Mouse (Mus musculus): ENCODE measurements around the gene Ccl5. TPM values are rescaled to one million over a fixed set of nuclear protein-coding genes. Genes with fewer than 3 reads are reported as not detected.
"Not testable (repeated sequence)": the region's sequence is repeated elsewhere in the genome, so short reads cannot be mapped to it uniquely, and the experiment has no call there.

Ccl5 gene
- polyA plus RNA-seq, 1 experiment from 2014 or later, result not detected

DNA sequence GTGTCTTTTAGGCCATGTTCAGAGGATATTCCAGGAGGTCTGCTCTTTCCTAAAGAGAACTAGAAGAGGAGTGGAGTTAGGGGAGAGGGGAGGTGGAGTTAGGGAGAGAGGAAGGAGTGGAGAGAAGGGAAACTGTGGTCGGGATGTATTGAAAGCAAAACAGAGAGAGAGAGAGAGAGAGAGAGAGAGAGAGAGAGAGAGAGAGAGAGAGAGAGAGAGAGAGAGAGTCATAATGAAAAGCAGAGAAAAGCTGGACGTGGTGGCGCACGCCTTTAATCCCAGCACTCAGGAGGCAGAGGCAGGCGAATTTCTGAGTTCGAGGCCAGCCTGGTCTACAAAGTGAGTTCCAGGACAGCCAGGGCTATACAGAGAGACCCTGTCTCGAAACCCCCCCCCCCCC, 20.7 kb upstream of the Ccl5 start:
- H3K4me1 ChIP-seq (ENCODE audit: control insufficient read depth, insufficient read depth, low read length); H3K9ac ChIP-seq (ENCODE audit: low read depth, low read length); H3K4me2 ChIP-seq (ENCODE audit: low read length); H3K27me3 ChIP-seq (ENCODE audit: control insufficient read depth, insufficient read depth, low read depth, low read length); H3K36me3 ChIP-seq (ENCODE audit: control insufficient read depth, insufficient read depth, low read length); H3K4me3 ChIP-seq (ENCODE audit: low read depth, low read length); H3K27ac ChIP-seq (ENCODE audit: low read length); H3K9me3 ChIP-seq (replicated peaks; ENCODE audit: control insufficient read depth, low read length, poor library complexity, severe bottlenecking); ATAC-seq: not testable (repeated sequence)
- 86% methylated on average over 7 of the region's 7 CpGs for WGBS

DNA sequence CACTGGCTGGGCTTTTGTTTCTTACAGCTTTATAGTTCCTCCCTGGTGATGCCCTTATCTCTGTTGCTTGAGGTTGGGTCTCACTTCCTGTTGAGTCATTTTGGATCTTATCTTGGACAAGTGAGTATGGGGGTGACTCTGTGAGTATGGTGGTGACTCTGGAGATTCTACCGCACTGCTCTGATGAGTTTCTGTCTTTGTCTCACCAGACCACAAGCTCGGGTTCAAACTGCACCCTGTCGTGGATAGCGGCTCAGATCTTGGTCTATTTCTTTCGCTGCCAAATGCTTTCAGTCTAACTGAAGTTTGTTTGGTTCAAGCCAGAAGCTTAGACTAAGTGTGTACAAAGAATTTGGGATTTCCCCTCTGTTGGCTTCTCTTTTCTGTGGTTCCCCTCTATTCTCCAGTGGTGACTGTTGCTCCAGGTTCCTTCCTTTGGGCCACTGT, 19.9 kb upstream of the Ccl5 start:
- 90% methylated on average over 5 of the region's 5 CpGs for WGBS
- Histone ChIP-seq H3K4me2 (ENCODE audit: low read length) (no peak overlapping the region), H3K9ac (ENCODE audit: low read depth, low read length) (no peak overlapping the region), H3K4me3 (ENCODE audit: low read depth, low read length) (no peak overlapping the region), H3K4me1 (ENCODE audit: control insufficient read depth, insufficient read depth, low read length) (no peaks in the 10 kb centered on the region), H3K27ac (ENCODE audit: low read length) (no peak overlapping the region), H3K27me3 (ENCODE audit: control insufficient read depth, insufficient read depth, low read depth, low read length) (no peaks in the 10 kb centered on the region), H3K36me3 (ENCODE audit: control insufficient read depth, insufficient read depth, low read length) (no peaks in the 10 kb centered on the region), H3K9me3 (replicated peaks; ENCODE audit: control insufficient read depth, low read length, poor library complexity, severe bottlenecking) (no peaks in the 10 kb centered on the region)
- ATAC-seq, result no peak

GRCm38 (mm10) chr11:83544214-83544613, 13.9 kb upstream of the Ccl5 start:
- H3K9me3 ChIP-seq (replicated peaks; ENCODE audit: control insufficient read depth, low read length, poor library complexity, severe bottlenecking), result no peaks in the 10 kb centered on the region
- no peaks in the 10 kb centered on the region for H3K27me3 ChIP-seq (ENCODE audit: control insufficient read depth, insufficient read depth, low read depth, low read length)
- no peaks in the 10 kb centered on the region for H3K36me3 ChIP-seq (ENCODE audit: control insufficient read depth, insufficient read depth, low read length)
- no peak overlapping the region for H3K4me2 ChIP-seq (ENCODE audit: low read length)
- H3K4me3 ChIP-seq (ENCODE audit: low read depth, low read length), result no peak overlapping the region
- no peaks in the 10 kb centered on the region for H3K4me1 ChIP-seq (ENCODE audit: control insufficient read depth, insufficient read depth, low read length)
- WGBS, result 77% methylated on average over 3 of the region's 3 CpGs
- no peak overlapping the region for H3K27ac ChIP-seq (ENCODE audit: low read length)
- no peak for ATAC-seq
- H3K9ac ChIP-seq (ENCODE audit: low read depth, low read length), result no peak overlapping the region

GRCm38 (mm10) chr11:83541415-83541814, 11.1 kb upstream of the Ccl5 start:
- Histone ChIP-seq H3K4me2 (ENCODE audit: low read length) (no peak overlapping the region), H3K27me3 (ENCODE audit: control insufficient read depth, insufficient read depth, low read depth, low read length) (no peaks in the 10 kb centered on the region), H3K4me3 (ENCODE audit: low read depth, low read length) (no peak overlapping the region), H3K9me3 (replicated peaks; ENCODE audit: control insufficient read depth, low read length, poor library complexity, severe bottlenecking) (no peaks in the 10 kb centered on the region), H3K36me3 (ENCODE audit: control insufficient read depth, insufficient read depth, low read length) (no peaks in the 10 kb centered on the region), H3K4me1 (ENCODE audit: control insufficient read depth, insufficient read depth, low read length) (no peaks in the 10 kb centered on the region), H3K27ac (ENCODE audit: low read length) (no peak overlapping the region), H3K9ac (ENCODE audit: low read depth, low read length) (no peak overlapping the region)
- no peak for ATAC-seq
- WGBS, result 87% methylated on average over 3 of the region's 3 CpGs

- H3K9ac ChIP-seq (ENCODE audit: low read depth, low read length), result no peak overlapping the region
- no peaks in the 10 kb centered on the region for H3K4me1 ChIP-seq (ENCODE audit: control insufficient read depth, insufficient read depth, low read length)
- ATAC-seq, result no peak
Measured at GRCm38 (mm10) chr11:83540931-83541330, 10.6 kb upstream of the Ccl5 start.

DNA sequence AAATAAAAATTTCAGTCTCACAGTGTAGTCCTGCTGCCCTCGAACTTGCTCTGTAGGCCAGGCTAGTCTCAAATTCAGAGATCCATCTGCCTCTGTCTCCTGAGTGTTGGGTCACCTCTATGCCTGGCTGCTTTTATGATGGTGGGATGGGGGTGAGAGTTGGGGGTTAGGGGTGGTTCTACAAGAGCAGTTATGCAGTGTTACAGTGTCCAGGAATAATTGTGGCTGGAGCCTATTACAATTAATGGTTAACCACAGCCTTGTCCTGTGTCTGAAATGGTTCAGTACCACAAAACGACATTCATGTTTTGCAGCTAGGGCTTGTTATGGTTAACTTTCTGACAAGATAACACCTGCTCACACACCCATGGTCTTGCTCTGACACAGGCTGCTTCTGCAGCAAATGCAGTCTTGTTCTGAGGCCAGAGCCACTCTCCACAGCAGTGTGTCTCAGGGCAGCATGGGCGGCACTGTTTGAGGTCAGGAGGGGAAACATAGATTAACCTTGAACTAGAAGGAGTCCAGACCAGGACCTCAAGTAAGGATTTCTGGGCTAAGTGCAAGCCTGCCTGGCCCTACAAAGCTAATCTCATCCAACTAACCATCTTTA, 8.5 kb upstream of the Ccl5 start:
- Histone ChIP-seq H3K9ac (ENCODE audit: low read depth, low read length) (no peak overlapping the region), H3K4me2 (ENCODE audit: low read length) (no peak overlapping the region), H3K27ac (ENCODE audit: low read length) (no peak overlapping the region), H3K36me3 (ENCODE audit: control insufficient read depth, insufficient read depth, low read length) (no peaks in the 10 kb centered on the region), H3K9me3 (replicated peaks; ENCODE audit: control insufficient read depth, low read length, poor library complexity, severe bottlenecking) (no peaks in the 10 kb centered on the region), H3K4me3 (ENCODE audit: low read depth, low read length) (no peak overlapping the region), H3K4me1 (ENCODE audit: control insufficient read depth, insufficient read depth, low read length) (no peaks in the 10 kb centered on the region), H3K27me3 (ENCODE audit: control insufficient read depth, insufficient read depth, low read depth, low read length) (no peaks in the 10 kb centered on the region)
- ATAC-seq, result no peak
- WGBS, result 95% methylated on average over 3 of the region's 3 CpGs

More at GRCm38 (mm10) chr11:83540931-83541330, 10.6 kb upstream of the Ccl5 start:
- no peak overlapping the region for H3K4me3 ChIP-seq (ENCODE audit: low read depth, low read length)
- H3K36me3 ChIP-seq (ENCODE audit: control insufficient read depth, insufficient read depth, low read length), result no peaks in the 10 kb centered on the region
- H3K4me2 ChIP-seq (ENCODE audit: low read length), result no peak overlapping the region
- WGBS, result 78% methylated on average over 2 of the region's 2 CpGs
- H3K27me3 ChIP-seq (ENCODE audit: control insufficient read depth, insufficient read depth, low read depth, low read length), result no peaks in the 10 kb centered on the region
- no peaks in the 10 kb centered on the region for H3K9me3 ChIP-seq (replicated peaks; ENCODE audit: control insufficient read depth, low read length, poor library complexity, severe bottlenecking)
- no peak overlapping the region for H3K27ac ChIP-seq (ENCODE audit: low read length)

- no peaks in the 10 kb centered on the region for H3K4me1 ChIP-seq (ENCODE audit: control insufficient read depth, insufficient read depth, low read length)
- no peak overlapping the region for H3K9ac ChIP-seq (ENCODE audit: low read depth, low read length)
- no peaks in the 10 kb centered on the region for H3K36me3 ChIP-seq (ENCODE audit: control insufficient read depth, insufficient read depth, low read length)
- no peak overlapping the region for H3K4me2 ChIP-seq (ENCODE audit: low read length)
- WGBS, result 86% methylated on average over 3 of the region's 3 CpGs
- no peaks in the 10 kb centered on the region for H3K9me3 ChIP-seq (replicated peaks; ENCODE audit: control insufficient read depth, low read length, poor library complexity, severe bottlenecking)
- no peak for ATAC-seq
- H3K27me3 ChIP-seq (ENCODE audit: control insufficient read depth, insufficient read depth, low read depth, low read length), result no peaks in the 10 kb centered on the region
- no peak overlapping the region for H3K4me3 ChIP-seq (ENCODE audit: low read depth, low read length)
- H3K27ac ChIP-seq (ENCODE audit: low read length), result no peak overlapping the region
Measured at GRCm38 (mm10) chr11:83536831-83537230, 6.5 kb upstream of the Ccl5 start.

DNA sequence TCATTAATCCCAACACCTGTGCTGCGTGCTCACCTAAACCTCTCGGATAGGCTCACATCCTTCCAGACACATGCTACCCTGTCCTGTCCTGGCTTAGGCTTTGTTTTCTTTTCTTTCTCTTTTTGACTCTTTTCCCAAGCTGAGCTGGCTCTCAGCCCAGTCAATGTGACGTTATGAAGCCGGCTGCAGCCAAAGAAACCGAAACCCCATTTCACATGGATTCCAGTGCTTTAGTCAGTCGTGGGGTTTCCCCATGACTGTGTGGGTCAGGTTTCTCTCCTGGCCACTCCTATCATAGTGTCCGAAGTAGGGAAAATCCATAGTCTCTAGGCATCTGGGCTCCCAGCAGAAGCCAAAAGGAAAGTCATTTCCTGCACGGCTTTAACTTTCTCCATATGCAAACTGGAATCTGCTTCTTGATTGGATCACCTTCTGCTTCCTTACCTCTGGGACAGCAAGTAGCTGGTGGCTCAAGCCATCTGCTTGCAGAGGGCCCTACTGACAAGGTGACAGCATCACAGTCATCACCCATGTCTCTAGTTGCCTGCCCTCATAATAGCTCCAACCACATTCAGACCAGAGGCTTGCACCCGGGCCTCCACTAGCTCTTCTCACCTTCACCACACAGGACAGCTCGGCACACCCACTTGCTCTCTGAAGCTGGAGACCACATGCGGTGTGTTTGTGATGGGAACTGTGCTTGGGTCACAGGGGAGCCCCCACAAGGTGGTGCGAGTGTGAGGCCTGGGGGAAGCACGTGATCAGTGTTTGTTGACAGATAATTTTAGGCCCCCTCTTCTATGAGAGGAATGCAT, 4.5 kb upstream of the Ccl5 start:
- H3K27ac ChIP-seq (ENCODE audit: low read length), result no peak overlapping the region

DNA sequence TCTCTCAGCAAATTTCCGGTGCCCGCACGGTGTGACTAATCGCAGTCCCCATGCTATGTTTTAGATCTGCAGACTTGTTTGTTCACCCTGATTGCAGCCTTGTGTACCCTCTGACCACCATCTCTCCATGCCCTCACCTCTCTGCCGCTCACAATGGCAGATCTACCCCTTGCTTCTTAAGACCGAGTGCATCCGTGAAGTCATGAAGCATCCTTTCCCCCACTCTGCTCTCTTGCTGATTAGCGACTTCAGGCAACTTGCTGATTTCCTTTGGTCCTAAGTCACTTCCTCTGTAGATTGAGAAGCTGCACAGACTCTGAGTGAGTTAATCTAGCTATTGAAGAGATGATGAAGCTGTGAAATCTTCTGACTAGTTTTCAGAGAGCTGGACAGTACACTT, 3.8 kb upstream of the Ccl5 start:
- WGBS, result 83% methylated on average over 8 of the region's 8 CpGs
- Histone ChIP-seq H3K4me2 (ENCODE audit: low read length) (no peak overlapping the region), H3K27me3 (ENCODE audit: control insufficient read depth, insufficient read depth, low read depth, low read length) (no peaks in the 10 kb centered on the region), H3K4me1 (ENCODE audit: control insufficient read depth, insufficient read depth, low read length) (no peaks in the 10 kb centered on the region), H3K9ac (ENCODE audit: low read depth, low read length) (no peak overlapping the region), H3K36me3 (ENCODE audit: control insufficient read depth, insufficient read depth, low read length) (no peaks in the 10 kb centered on the region), H3K27ac (ENCODE audit: low read length) (no peak overlapping the region), H3K9me3 (replicated peaks; ENCODE audit: control insufficient read depth, low read length, poor library complexity, severe bottlenecking) (no peaks in the 10 kb centered on the region), H3K4me3 (ENCODE audit: low read depth, low read length) (no peak overlapping the region)
- ATAC-seq, result no peak

More for the DNA sequence above, 4.5 kb upstream of the Ccl5 start:
- ATAC-seq, result no peak
- H3K4me3 ChIP-seq (ENCODE audit: low read depth, low read length), result no peak overlapping the region
- H3K27me3 ChIP-seq (ENCODE audit: control insufficient read depth, insufficient read depth, low read depth, low read length), result no peaks in the 10 kb centered on the region
- H3K9ac ChIP-seq (ENCODE audit: low read depth, low read length), result no peak overlapping the region
- peak overlapping the region; percentile 19; the same call in 1 of the 2 replicates for H3K4me2 ChIP-seq (ENCODE audit: low read length)
- no peaks in the 10 kb centered on the region for H3K4me1 ChIP-seq (ENCODE audit: control insufficient read depth, insufficient read depth, low read length)
- no peaks in the 10 kb centered on the region for H3K36me3 ChIP-seq (ENCODE audit: control insufficient read depth, insufficient read depth, low read length)
- no peaks in the 10 kb centered on the region for H3K9me3 ChIP-seq (replicated peaks; ENCODE audit: control insufficient read depth, low read length, poor library complexity, severe bottlenecking)
- 55% methylated on average over 13 of the region's 13 CpGs for WGBS
